Mouse (Mus musculus): ENCODE data around the gene Phactr4. TPM values are rescaled to one million over a fixed set of nuclear protein-coding genes. Genes with fewer than 3 reads are reported as not detected.
"Not testable (repeated sequence)": the region's sequence is repeated elsewhere in the genome, so short reads cannot be mapped to it uniquely, and the experiment has no call there.

Phactr4 gene
- polyA plus RNA-seq, 1 experiment from 2014 or later, result 17.4 TPM

DNA sequence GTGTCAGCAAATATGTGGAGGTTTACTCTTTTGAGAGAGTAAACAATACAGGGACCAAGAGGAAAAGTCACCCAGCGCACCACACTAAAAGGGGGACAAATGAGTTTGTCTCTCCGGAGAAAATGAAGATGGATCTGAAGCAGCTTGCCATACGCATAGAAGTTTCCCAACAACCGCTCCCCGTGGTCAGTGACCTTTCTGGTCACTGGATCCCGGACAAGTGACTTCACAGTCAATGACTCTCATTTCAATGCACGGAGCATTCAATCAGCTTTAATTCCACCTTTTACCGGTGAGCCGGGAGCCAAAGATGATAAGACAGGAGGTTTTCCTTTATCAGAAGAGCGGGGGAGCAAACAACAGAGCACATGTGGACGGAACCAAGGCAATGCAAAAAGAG, 15.6 kb upstream of the Phactr4 start:
- H3K9ac ChIP-seq, result no peak overlapping the region

GRCm38 (mm10) chr4:132432717-132433372, 10.6 kb upstream of the Phactr4 start:
- 12% methylated on average over 14 of the region's 14 CpGs for WGBS
- Histone ChIP-seq H3K4me2 (replicated peaks) (peak overlapping the region; percentile 44), H3K4me3 (replicated peaks) (no peak overlapping the region), H3K9me3 (no peaks in the 10 kb centered on the region), H3K4me1 (replicated peaks) (0 out of 2 replicates have a peak, but pooled peaks cover 4% of the 10 kb centered on the region), H3K27ac (no peak overlapping the region), H3K36me3 (no peaks in the 10 kb centered on the region), H3K9ac (no peak overlapping the region), H3K27me3 (replicated peaks) (no peaks in the 10 kb centered on the region)
- no peak for ATAC-seq

More for the DNA sequence above, 15.6 kb upstream of the Phactr4 start:
- 52% methylated on average over 11 of the region's 11 CpGs for WGBS
- Histone ChIP-seq H3K4me2 (replicated peaks) (0 out of 2 replicates have a peak overlapping the region, but pooled peaks have one; percentile 0), H3K9me3 (no peaks in the 10 kb centered on the region), H3K27ac (no peak overlapping the region), H3K27me3 (replicated peaks) (no peaks in the 10 kb centered on the region), H3K4me1 (replicated peaks) (no peaks in the 10 kb centered on the region), H3K36me3 (no peaks in the 10 kb centered on the region), H3K4me3 (replicated peaks) (no peak overlapping the region)
- no peak for ATAC-seq

DNA sequence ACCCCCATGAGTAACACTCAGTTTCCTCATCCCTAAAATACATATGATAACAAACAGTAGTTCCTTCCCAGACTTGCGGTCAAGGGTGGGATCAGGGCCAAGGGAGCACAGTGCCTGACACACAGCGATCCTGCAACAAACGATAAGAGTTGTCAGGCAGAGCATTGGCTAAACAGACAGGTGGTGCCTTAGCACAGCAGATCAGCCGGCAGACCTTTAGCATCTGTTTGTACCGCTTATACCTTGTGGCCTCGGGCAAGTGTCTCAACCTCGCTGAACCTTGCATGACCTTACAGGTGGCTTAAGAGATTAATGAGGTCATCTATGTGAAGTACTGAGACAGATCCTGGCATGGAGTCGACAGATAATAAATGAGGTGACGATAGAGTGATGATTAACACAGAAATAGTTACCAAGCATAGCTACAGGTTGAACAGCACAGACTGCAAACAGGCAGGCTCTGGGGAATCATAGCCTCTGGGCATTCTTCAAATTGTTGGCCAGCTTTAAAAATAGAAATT, 5.8 kb upstream of the Phactr4 start:
- Histone ChIP-seq H3K4me1 (replicated peaks) (0 out of 2 replicates have a peak, but pooled peaks cover 4% of the 10 kb centered on the region), H3K4me2 (replicated peaks) (no peak overlapping the region), H3K36me3 (no peaks in the 10 kb centered on the region), H3K9ac (no peak overlapping the region), H3K9me3 (no peaks in the 10 kb centered on the region), H3K27ac (no peak overlapping the region), H3K4me3 (replicated peaks) (no peak overlapping the region), H3K27me3 (replicated peaks) (no peaks in the 10 kb centered on the region)
- peak; percentile 81 for ATAC-seq
- 44% methylated on average over 9 of the region's 9 CpGs for WGBS

DNA sequence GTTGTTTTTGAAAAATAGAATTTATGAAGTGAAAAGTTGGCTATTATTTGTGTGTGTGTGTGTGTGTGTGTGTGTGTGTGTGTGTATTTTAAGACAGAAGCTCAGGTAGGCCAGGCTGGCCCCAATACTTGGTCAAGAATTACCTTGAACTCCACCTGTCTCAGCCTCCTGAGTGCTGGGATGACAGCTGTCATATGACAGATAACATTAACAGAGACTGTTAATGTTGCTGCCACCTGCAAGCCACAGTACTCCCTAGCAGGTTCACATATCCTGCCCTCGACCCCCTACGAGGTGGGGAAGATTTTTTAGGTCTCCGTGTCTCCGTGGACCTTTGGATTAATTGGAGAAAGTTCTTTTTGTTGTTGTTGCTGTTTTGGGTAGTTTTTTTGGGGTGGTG, 5.2 kb upstream of the Phactr4 start:
- H3K9me3 ChIP-seq, result no peaks in the 10 kb centered on the region
- no peak overlapping the region for H3K4me2 ChIP-seq (replicated peaks)
- ATAC-seq, result no peak
- H3K4me3 ChIP-seq (replicated peaks), result no peak overlapping the region
- H3K27ac ChIP-seq, result no peak overlapping the region
- H3K4me1 ChIP-seq (replicated peaks), result 0 out of 2 replicates have a peak, but pooled peaks cover 4% of the 10 kb centered on the region
- H3K36me3 ChIP-seq, result no peaks in the 10 kb centered on the region
- WGBS, result 75% methylated on average over 4 of the region's 4 CpGs
- no peaks in the 10 kb centered on the region for H3K27me3 ChIP-seq (replicated peaks)
- no peak overlapping the region for H3K9ac ChIP-seq

DNA sequence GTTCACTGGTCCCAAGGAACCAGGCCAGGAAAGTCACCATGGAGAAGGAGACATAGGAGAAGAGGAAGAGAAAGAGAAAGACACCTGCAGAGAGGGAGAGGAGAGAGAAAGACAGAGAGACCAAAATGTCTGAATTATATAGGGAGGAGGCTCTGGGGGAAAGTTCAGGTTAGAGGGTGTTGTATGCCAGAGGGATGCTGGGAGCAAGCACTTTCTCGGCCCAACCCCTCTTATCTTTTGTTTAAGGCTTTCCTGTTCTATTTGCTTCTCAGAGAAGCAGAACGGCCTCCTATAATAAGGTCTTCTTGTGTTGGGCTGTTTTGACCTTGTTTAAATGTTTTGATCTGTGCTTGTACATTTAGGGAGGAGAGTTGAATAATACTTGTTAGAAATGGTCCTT, 3.7 kb upstream of the Phactr4 start:
- 35% methylated on average over 2 of the region's 2 CpGs for WGBS
- no peak overlapping the region for H3K27ac ChIP-seq

GRCm38 (mm10) chr4:132424765-132425164, 2.5 kb upstream of the Phactr4 start:
- WGBS, result 93% methylated on average over 5 of the region's 5 CpGs
- ATAC-seq, result no peak
- H3K27me3 ChIP-seq (replicated peaks), result no peaks in the 10 kb centered on the region
- H3K4me3 ChIP-seq (replicated peaks), result no peak overlapping the region
- no peak overlapping the region for H3K27ac ChIP-seq
- no peak overlapping the region for H3K4me2 ChIP-seq (replicated peaks)
- no peaks in the 10 kb centered on the region for H3K36me3 ChIP-seq
- no peaks in the 10 kb centered on the region for H3K9me3 ChIP-seq
- peaks cover 14% of the 10 kb centered on the region; the same call in 1 of the 2 replicates for H3K4me1 ChIP-seq (replicated peaks)
- H3K9ac ChIP-seq, result no peak overlapping the region

More for the DNA sequence above, 3.7 kb upstream of the Phactr4 start:
- H3K36me3 ChIP-seq, result no peaks in the 10 kb centered on the region
- H3K4me3 ChIP-seq (replicated peaks), result no peak overlapping the region
- no peak overlapping the region for H3K9ac ChIP-seq
- H3K9me3 ChIP-seq, result no peaks in the 10 kb centered on the region
- ATAC-seq, result no peak
- H3K27me3 ChIP-seq (replicated peaks), result no peaks in the 10 kb centered on the region
- peaks cover 4% of the 10 kb centered on the region; the same call in 1 of the 2 replicates for H3K4me1 ChIP-seq (replicated peaks)
- H3K4me2 ChIP-seq (replicated peaks), result no peak overlapping the region

DNA sequence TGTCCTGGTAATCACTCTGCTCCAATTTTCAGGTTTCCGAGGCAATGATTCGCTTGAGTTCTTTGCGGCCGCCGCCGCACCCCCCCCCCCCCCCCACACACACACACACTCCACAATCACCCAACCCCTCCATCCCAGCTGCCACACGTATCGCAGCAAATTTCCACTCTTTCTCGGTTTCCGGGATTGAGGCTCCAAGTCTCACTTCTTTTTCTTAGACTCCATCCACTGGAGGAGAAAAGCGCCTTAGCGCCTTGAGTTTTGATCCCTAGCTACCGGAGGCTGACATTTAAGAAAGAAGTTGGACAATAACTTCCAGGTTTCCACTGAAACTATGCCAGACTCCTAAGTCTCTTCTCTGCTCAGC, 750 bp downstream of the Phactr4 start:
- WGBS, result under 1% methylated on average over 13 of the region's 13 CpGs
- Histone ChIP-seq H3K27ac (peak overlapping the region; percentile 98), H3K36me3 (no peaks in the 10 kb centered on the region), H3K9ac (peak overlapping the region; percentile 80), H3K4me1 (replicated peaks) (peaks cover 13% of the 10 kb centered on the region), H3K9me3 (no peaks in the 10 kb centered on the region), H3K4me3 (replicated peaks) (peak overlapping the region; percentile 70), H3K27me3 (replicated peaks) (no peaks in the 10 kb centered on the region), H3K4me2 (replicated peaks) (peak overlapping the region; percentile 59)
- ATAC-seq, result peak; percentile 20

- H3K4me1 ChIP-seq (replicated peaks), result peaks cover 14% of the 10 kb centered on the region
- H3K27me3 ChIP-seq (replicated peaks), result no peaks in the 10 kb centered on the region
- no peaks in the 10 kb centered on the region for H3K36me3 ChIP-seq
- no peak overlapping the region for H3K4me3 ChIP-seq (replicated peaks)
- no peak overlapping the region for H3K9ac ChIP-seq
- ATAC-seq, result no peak
- WGBS, result 72% methylated on average over 5 of the region's 5 CpGs
- H3K9me3 ChIP-seq, result no peaks in the 10 kb centered on the region
- H3K27ac ChIP-seq, result no peak overlapping the region
- H3K4me2 ChIP-seq (replicated peaks), result peak overlapping the region; percentile 59
Measured at GRCm38 (mm10) chr4:132420471-132420870, 1.8 kb downstream of the Phactr4 start.

- peak; percentile 78 for ATAC-seq
- no peaks in the 10 kb centered on the region for H3K27me3 ChIP-seq (replicated peaks)
- 0 out of 2 replicates have a peak, but pooled peaks cover 3% of the 10 kb centered on the region for H3K36me3 ChIP-seq
- H3K27ac ChIP-seq, result peak overlapping the region; percentile 78
- peaks cover 17% of the 10 kb centered on the region for H3K4me1 ChIP-seq (replicated peaks)
- H3K9me3 ChIP-seq, result no peaks in the 10 kb centered on the region
- H3K9ac ChIP-seq, result no peak overlapping the region
- peak overlapping the region; percentile 4; the same call in 1 of the 2 replicates for H3K4me2 ChIP-seq (replicated peaks)
- no peak overlapping the region for H3K4me3 ChIP-seq (replicated peaks)
Measured at GRCm38 (mm10) chr4:132415966-132416365, 6.3 kb downstream of the Phactr4 start.

- H3K9me3 ChIP-seq; H3K4me2 ChIP-seq (replicated peaks); H3K4me3 ChIP-seq (replicated peaks); H3K9ac ChIP-seq; H3K36me3 ChIP-seq; H3K4me1 ChIP-seq (replicated peaks); H3K27ac ChIP-seq; ATAC-seq; H3K27me3 ChIP-seq (replicated peaks): not testable (repeated sequence)
- 88% methylated on average over 4 of the region's 4 CpGs for WGBS
Measured at GRCm38 (mm10) chr4:132413257-132413656, 9.0 kb downstream of the Phactr4 start.

- H3K36me3 ChIP-seq, result 0 out of 2 replicates have a peak, but pooled peaks cover 3% of the 10 kb centered on the region
- peak; percentile 29; the same call in 1 of the 2 replicates for ATAC-seq
- H3K27me3 ChIP-seq (replicated peaks), result no peaks in the 10 kb centered on the region
- H3K9ac ChIP-seq, result no peak overlapping the region
- no peaks in the 10 kb centered on the region for H3K9me3 ChIP-seq
- H3K4me2 ChIP-seq (replicated peaks), result no peak overlapping the region
- no peak overlapping the region for H3K27ac ChIP-seq
- H3K4me1 ChIP-seq (replicated peaks), result 0 out of 2 replicates have a peak, but pooled peaks cover 5% of the 10 kb centered on the region
- 61% methylated on average over 8 of the region's 8 CpGs for WGBS
- H3K4me3 ChIP-seq (replicated peaks), result no peak overlapping the region
Measured at GRCm38 (mm10) chr4:132411322-132412094, 10.8 kb downstream of the Phactr4 start.

- H3K9me3 ChIP-seq, result no peaks in the 10 kb centered on the region
- no peak overlapping the region for H3K27ac ChIP-seq
- H3K9ac ChIP-seq, result no peak overlapping the region
- H3K4me2 ChIP-seq (replicated peaks), result no peak overlapping the region
- no peak for ATAC-seq
- no peaks in the 10 kb centered on the region for H3K27me3 ChIP-seq (replicated peaks)
- 92% methylated on average over 4 of the region's 4 CpGs for WGBS
- H3K4me3 ChIP-seq (replicated peaks), result no peak overlapping the region
- 0 out of 2 replicates have a peak, but pooled peaks cover 3% of the 10 kb centered on the region for H3K36me3 ChIP-seq
- no peaks in the 10 kb centered on the region for H3K4me1 ChIP-seq (replicated peaks)
Measured at GRCm38 (mm10) chr4:132409587-132410229, 12.6 kb downstream of the Phactr4 start.

Data from intestine, embryonic 15.5 days (tissue).